Mouse (Mus musculus) kidney, postnatal 36 days (tissue): ENCODE measurements around the gene Prr5l.

Experiments used
- DNase-seq, 2 experiments: peaks; one replicate each; pipeline ENCODE4 v3.0.0; 2021 to 2022; ENCODE audit warnings: mixed read lengths in 2 of 2

The Prr5l gene

DNA sequence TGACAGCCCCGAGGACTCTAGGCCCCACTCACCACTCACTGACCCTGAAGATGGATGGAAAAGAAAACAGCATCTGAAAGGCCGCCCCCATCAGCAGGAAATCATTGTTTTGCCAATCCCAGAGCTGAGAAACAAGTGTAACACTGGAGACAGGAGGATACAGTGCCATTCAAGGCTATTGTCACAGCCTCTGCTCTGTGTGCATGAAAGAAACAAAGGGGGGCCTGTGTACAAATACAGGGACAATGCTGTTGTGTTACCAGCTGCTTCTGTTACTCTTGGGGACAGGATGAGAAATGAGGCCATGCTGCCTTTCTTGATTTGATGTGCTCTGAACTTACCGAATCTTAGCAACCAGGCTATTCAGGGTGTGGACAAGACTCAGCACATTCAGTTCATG, at the start of gene Prr5l:
Gene Prr5l (minus strand): TSS at position 30 of the 400 bp plus-strand sequence.
- no peak for DNase-seq

DNA sequence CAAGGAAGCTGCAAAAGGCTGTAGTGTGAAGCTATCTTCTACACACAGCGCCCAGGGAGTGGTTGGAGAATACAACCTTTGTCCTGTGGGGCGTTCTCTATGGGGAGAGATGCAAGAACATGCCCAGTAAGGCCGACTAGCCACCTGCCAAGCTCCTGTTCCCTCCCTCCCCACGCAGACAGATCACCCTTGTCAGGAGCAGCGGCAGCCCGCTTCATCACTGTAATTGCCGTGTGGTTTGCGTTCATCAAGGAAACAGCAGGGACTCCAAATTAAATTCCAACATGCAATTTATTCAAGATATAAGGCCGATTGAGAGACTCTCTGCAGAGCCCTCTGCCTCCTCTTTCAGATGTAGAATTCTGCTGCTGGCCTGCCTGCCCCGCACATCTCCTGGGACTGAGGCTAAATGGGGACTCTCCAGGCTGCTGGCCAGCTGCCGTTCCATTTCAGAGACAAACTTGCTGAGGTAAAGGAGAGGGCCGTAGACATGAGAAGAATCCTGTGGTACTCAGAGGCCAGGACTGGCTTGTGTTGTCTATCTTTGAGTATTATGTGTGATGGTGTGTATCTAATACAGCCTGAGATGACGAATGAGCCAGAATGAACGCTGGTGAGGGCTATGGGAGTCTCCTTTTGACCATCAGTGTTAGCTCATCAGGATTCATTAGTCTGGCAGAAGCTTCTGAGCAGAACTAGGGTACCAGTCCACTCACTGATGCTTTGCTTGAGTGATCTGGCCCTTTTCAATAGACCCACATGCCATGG, 49.5 kb upstream of the Prr5l start:
- DNase-seq: peak; percentile 28 to 33

DNA sequence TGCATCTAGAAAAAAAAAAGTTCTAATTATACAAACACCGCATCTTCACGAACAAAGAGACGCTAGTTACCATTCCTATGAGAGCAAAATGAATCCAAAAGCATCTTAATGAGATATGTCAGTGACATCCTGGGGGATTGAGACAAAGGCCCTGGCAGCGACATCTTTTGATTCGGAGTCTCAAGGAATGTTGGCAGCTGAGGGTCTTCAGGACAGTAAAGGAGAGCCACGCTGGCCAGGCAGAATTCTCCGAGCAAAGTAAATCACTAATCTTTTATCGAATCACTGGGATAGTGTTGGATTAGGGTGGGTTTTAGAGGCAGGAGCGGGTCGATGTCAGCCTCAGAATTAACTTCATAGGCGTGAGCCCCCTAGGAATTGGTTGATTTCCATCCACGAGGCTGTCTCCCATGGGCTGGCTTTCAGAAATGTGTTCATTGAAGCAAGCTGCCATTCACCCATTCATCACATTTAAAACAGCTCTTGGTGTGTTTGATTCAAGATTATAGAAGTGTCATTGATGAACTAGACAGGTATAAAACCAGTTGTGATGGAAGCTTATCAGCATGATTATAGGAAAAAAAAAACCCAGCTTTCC, 42.9 kb upstream of the Prr5l start:
- DNase-seq: no peak

DNA sequence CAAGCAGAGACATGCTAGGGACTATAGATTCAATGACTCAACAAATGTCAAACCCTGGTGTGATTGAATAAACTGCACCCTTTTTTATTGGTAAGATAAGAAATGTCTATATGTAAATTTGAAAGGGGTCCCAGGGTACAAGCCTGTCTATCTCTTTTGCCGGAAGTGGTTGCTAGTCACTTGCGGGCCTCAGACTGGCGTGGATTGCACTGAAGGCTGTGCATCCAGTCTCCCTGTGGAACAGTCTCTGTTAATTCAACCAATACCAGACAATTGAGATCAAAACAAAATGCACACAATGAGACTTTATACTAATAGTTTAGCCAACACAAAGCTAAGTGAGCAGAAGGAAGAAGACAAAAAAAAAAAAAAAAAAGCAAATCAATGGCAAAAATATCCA, 42.4 kb upstream of the Prr5l start:
- no peak for DNase-seq

DNA sequence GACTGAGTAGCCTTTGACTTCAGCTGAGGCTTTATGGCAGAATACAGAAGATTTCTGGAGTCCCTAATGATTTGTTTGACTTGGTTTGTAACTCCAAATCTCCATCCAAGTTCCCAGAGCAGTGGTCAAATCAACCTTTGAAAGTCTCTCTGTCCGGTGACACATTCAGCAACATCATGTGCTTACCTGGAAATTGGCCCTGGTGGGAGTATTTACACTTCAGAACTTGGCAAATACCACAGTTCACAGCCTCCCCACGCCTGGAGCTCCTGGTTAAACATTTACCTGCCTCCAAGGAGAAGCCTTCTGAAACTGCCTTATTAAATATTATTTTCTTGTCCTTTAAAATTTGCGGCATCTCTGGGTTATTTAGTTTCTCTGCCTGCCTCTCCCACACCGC, 40.4 kb upstream of the Prr5l start:
- DNase-seq: peak; percentile 80 to 88

DNA sequence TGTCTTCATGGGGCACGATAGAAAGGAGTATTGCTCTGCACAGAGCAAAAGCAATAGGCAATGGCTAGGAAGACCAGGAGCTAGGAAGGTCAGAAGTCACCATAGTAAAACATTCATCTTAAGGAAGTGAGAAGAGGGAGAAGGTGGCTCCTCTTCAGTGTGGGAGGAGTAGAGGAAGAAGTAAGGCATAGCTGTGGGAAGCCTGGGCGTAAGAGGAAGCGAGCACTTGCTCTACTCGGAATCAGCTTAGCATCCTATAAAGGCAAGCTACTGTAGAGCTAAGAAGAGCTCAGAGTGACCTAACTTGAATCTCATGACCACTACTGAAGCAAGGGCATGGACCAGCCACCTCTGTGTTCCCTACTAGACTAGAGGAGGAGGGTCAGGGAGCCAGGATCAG, 39.5 kb upstream of the Prr5l start:
- DNase-seq: no peak

DNA sequence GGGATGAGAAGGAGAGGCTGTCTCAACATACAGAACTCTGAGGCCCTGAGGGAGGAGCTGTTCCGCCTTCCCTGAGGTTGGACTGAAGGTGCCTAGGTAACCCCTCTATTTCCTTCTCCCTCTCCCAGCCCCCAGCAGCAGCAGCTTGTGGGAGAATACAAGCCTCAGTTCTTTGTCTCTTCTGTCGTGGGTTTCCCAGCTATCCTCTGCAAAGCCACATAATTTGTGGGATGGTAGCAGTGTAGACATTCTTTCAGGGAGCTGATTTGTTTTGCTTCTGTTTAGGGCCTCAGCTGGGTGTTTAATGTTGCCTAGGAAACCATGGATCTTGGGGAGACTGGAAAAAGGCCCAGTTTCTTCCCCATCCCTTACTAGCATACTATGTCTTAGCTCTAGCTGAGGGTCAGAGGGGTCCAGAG, 37.3 kb upstream of the Prr5l start:
- DNase-seq: no peak

DNA sequence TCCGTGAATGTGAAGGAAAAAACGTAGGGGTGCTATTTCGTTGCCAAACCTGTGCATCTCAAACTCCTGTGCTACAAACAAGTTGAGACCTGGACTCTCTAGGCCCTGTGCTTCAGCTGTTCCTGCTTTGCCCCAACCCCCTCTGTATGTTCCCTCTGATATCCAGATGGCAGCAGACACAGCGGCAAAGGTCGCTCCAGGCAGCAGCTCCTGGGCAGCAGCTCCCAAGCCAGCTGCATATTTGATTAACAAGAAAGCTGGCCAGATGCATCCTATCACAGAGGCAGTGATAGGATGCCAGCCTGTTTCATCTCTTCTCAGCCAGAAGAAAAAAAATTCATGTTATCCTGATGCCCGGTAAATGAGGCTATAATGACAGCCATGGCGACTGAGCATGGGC, 35.7 kb upstream of the Prr5l start:
- no peak for DNase-seq

DNA sequence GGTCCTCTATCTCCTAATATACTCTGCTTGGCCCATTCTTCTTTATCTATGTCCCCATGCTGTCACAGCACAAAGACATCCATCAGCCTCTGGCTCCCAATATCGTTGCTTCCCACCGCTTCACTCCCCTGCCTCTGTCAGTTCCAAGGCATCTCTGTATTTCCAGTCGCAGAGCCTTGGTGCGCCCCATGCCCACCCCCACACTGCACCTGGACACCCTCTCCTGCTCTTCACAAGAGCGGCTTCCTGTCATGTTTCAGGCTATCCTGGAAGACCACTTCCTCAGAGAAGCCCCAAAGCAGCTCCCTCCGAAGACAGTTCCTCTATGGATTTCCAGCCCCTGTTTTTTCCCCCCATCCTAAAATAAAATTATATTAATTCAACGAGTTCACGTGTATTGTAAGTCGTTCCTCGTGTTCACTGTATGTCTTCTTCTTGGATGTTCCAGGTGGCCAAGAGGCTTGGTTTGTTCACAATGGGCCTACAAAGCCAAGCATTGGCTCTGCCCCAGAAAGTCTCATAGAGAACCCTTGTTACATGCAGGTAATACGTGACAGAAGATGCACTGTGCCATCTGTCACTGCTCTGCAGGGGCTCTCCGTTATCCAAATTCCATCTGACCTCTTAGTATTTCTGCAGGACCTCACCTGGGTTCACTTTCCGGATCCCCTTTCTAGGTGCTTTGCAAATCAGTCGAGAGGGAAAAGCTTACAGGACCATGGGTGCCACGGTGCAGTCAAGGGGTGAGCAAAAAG, 26.7 kb upstream of the Prr5l start:
- no peak for DNase-seq

DNA sequence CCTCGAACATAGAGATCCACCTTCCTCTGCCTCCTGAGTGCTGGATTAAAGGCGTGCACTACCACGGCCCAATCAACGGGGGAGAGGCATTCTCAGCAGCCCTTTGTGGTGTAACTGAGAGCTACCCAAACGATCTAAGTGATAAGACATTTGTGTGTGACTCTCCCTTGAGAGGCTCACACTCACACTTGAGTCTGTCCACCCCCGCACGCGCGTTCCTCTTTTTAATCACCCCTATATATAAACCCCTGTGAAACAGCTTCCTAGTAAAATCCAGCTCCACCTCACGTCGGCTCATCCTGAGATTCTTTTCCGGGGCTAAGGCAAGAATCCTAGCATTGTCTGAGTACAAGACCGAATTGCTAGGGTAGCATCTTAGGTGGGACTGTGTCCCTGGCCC, 25.9 kb upstream of the Prr5l start:
- DNase-seq: no peak

DNA sequence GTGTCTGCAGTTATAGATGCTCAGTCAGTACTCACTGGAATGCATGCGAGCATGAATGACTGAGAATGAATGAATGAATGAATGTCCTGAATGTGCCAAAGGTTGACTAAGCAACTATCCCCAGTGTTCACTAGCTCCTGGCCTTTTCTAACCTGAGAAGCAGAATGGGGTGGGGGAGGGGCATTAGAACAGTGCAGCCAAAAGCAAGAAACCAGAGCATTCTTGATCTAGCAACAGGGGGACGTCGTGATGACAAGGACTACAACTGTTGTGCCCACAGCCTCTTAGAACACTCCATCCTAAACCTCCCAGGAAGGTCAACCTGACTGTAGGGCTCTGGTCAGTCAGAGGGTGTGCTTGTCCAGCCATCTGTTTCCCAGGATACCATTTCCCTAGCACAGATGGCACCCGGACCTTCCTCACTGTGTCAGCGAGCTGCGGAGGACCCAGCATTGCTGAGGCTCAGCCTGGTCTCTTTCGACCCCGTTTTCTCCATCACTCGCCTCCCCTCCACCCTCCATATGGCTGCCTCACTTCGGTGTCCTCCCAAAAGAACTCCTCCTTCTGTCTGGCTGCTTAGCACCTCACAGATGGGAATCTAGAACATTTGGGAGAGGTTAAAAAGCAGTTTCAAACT, 24.7 kb upstream of the Prr5l start:
- no peak for DNase-seq

DNA sequence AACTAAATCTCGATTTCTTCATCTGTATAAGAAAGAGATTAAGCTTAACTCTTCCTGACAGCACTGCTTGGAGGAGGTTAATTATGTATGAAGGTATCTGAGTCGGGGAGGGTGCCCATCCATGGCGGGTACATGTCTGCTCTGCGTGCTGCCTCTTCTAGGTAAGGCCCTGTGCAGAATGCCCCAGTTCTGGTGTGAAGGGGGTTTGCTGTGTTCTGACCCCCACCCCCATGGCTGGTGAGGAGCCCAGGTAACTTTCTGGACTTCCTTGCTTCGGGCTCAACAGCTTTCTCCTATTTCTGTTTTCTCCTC, 23.5 kb upstream of the Prr5l start:
- no peak for DNase-seq

DNA sequence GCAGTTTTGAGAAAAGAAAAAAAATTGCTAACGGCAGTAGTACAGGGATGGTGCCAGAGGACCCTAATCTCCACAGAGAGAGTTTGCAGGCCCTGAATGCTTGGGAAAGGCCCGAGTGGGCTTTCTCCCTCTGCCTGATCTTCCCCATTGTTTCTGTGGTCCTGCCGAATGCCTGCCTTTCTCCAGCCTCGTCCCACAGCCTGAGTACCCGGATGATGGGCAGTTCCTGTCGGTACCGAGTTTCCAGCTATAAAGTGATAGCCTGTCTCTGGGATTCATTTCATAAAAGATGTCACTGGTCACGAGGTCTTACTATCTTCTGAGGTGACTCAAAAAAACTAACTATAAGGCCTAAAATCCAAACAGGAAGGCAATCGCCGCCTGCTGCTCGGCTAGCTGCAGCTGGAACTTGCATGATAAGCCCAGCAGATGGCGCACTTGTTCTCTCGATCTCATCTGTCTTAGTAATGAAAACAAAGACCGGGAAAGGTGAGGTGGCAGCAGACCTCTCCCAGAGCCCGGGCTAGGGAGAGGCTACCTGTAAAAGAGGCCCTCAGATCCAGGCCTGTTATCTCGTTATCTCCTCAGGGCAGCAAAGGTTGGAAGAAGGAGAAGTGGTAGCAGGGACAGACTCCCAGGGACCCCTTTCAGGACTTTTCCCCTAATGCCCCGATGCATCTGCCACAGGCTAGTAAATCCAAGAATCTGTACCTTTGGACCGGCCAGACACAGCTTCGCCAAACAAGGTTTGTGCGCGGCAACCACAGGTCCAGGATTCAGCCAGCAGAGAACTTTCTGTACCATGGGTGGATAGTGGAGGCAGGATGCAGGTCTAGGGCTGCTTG, 22.9 kb upstream of the Prr5l start:
- DNase-seq: peak; percentile 81 to 91

DNA sequence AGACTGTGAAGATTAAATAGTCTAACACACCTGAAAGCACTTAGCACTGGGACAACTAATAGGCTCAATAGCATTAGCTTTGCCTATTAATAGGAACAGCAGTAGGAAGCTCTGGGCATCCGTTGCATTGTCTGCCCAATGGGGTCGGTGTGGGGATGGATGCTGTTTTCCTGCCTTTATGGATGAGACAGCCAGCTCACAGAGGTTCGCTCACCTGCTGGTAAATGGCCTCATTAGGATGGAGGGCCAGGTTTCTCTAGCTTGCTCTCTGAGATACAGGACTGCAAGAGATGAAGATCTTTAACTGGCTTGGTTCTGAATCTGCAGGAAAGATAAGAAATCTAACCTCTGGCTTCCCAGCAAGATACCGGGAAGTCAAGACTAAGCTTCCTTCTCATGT, 19.4 kb upstream of the Prr5l start:
- DNase-seq: no peak

DNA sequence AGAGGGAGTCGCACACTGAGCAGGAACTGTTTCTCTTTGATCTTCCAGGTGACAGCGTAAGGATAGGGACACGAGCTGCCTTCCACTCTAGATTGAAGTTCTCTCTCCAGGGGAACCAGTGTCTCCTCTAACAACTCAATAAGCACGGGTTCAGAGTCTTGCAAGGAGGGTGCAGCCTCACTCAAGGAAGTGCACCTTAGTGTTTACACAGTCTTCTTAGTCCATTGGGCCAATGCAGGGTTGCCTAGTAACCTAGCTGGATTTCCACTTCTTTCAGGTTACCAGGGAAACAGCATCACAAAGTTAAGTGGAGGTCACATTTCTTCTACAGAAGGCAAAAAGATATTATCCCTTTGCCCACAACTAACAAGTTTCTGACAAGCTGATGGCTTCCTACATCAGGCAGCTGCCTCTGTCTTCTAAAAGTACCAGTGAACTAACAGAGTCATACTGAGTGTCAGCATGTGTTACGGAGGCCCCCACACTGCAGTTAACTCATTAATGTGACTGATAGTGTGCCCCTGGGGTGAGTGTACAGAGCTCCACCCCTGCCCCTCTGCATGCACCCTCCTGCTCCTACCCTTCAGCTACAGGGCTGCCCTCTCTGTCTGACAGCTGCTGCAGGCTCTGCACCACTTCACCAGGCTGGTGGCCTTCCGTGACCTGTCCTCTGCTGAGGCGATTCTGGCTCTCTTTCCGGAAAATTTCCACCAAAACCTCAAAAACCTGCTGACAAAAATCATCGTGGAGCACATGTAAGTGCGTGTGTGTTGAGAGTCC, 13.8 kb upstream of the Prr5l start:
- DNase-seq: no peak

DNA sequence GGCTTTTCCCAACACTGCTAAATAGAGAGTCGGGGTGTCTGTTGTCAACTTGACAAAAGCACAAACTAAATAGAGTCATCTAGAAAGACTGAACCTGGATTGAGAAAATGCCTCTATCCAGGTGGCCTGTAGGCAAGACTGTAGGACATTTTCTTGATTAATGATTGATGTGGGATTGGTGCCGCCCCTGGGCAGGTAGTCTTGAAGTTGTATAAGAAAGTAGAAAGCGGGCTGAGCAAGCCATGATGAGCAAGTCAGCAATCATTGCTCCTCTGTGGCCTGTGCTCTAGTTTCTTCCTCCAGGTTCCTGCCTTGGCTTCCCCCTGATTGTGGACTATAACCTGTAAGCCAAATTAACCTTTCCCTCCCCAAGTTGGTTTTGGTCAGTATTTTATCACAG, 11.3 kb upstream of the Prr5l start:
- peak; percentile 59 to 75 for DNase-seq

DNA sequence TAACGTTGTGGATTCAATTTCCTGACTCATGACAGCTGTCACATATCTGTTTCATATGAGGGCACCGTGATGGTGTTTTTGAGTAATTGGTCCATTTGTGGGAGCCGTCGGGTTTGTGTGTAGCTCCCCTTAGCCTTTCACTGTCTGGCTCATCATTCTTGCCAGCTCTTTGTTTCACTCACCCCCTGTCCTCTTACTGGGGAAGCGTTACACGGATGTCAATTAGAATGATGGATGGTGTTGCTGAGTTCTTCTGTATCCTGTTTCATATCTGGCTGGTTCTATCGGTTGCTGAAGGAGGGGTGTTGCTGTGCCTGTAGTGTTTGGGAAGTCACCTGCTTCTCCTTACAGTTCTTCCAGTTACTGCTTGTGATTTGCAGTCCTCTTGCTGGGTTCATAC, 8.3 kb upstream of the Prr5l start:
- no peak for DNase-seq

DNA sequence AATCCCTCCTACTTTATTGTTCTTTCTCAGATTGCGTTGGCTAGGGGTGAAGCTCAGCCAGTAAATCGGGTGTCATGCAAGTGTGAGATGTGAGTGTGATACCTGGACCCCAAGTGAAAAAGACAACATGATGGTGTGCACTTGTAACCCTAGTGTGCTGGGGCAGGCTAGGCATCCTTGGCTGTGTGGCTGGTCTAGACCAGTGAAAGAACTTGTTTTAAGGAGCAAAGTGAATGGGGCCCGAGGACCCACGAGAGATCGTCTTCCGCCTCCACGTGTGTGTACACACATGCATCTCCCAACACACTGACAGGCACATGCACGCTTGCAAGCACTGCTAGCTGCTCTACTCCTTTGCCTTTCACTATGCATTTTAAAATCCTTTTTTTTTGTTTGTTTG, 6.1 kb upstream of the Prr5l start:
- DNase-seq: no peak

DNA sequence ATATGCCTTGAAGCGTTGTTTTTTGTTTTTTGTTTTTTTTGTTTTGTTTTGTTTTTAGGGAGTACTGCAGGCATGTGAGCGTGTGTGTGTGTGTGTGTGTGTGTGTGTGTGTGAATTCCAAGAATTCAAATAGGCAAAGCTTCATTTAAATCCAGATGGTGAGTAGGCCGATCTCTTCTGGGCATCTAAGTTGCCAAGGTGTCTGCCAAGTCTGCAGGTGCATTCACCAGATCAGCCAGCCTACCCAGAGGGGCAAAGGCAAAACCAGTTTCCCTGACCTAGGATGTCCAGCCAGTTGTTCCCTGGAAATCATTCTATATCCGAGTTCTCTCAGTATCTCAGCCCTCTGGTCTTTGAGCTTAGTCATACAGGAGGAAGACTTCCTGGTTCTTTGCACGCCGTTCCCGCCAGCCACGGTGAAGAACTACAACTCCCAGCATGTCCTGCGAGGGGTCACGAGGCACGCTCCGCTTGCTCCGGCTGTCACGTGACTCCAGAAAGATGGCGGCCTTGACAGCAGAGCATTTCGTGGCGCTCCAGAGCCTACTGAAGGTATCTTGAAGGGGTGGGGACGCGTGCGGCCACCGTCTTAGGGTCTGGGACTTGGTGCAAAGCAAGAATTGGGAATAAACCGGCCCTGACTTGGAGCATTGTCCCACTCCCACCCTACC, 3.1 kb upstream of the Prr5l start, which contains the start of gene Commd9:
Gene Commd9 (plus strand): TSS at position 480 of the 671 bp plus-strand sequence.
- peak; percentile 96 to 97 for DNase-seq

DNA sequence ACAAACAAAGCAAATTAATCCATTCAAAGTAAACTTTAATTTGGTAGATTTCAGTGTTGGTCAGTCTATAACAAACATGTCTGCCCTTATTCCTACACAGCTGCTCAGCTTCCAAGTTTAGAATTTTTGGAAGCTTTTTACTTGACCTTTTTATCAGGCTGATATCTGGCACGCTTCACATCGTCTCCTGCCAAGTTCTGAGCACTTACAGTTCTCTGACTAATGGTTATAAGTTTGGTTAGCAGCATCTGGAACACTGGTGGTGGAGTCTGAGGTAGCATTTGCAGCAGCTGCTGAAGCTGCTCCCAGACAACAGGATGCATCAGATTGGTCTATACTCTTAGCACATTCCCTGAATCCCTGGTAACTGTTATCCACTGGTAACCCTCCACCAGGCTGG, 1.5 kb upstream of the Prr5l start:
- no peak for DNase-seq

DNA sequence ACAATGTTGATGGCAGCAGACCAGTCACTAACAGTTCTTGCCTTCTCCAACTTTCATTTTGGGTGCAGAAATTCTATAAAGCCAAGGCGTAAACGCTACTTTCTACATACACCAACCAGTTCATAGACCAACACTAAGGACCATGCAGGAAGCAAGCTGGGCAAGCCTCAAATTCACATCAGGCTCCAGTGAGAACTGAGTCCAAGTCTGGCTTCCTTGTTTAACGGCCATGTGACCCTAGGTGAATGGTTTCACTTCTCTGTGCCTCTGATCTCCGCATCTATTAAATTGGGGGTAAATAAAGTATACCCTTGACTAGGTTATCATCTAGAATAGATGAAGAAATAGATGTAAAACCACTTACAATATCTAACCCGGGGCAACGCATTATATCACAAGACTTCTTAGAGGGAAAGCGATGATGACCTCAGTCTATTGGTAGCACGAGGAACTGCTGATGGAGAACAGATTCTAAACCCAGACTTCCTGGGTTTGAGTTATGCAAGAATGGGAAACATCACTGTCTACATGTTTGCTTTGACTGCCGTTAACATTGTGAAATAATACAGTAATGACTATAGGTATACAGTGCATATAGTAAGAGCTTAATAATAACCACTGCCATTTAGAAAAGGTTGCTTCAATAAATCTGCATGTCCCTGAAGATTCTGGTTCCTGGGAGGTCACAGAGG, 1.2 kb downstream of the Prr5l start:
- DNase-seq: no peak
